Mouse (Mus musculus) E14TG2a.4 (cell line): ENCODE measurements around the gene Ccdc121.

Experiments
- H3K27me3 ChIP-seq: 2 replicates; pipeline ENCODE4 v1.6.1; 2014; ENCODE audit warnings: low read length, control low read depth; ENCODE audit not compliant: insufficient read depth
- H3K36me3 ChIP-seq: 2 replicates; pipeline ENCODE4 v1.6.1; 2014; ENCODE audit warnings: low read length, control low read depth; ENCODE audit not compliant: insufficient read depth
- H3K4me1 ChIP-seq: replicated peaks from 2 replicates; pipeline ENCODE4 v1.6.1; 2014; ENCODE audit warnings: low read depth, low read length, control low read depth
- H3K4me3 ChIP-seq: replicated peaks from 2 replicates; pipeline ENCODE4 v1.5.1; 2014; ENCODE audit warnings: mild to moderate bottlenecking, low read length
- H3K9me3 ChIP-seq: 2 replicates; pipeline ENCODE4 v1.6.1; 2014; ENCODE audit warnings: low read length, control low read depth
- CTCF ChIP-seq: conservative IDR thresholded peaks from 2 replicates; pipeline ENCODE4 v1.5.1; 2014; ENCODE audit warnings: low read length
- NANOG ChIP-seq: IDR thresholded peaks from 2 replicates; pipeline ENCODE4 v1.6.1; 2014; ENCODE audit warnings: borderline replicate concordance, low read length, mixed read lengths
- POU5F1 ChIP-seq: IDR thresholded peaks from 2 replicates; pipeline ENCODE4 v1.6.1; 2014; ENCODE audit warnings: low read length, borderline replicate concordance

Gene Ccdc121

DNA sequence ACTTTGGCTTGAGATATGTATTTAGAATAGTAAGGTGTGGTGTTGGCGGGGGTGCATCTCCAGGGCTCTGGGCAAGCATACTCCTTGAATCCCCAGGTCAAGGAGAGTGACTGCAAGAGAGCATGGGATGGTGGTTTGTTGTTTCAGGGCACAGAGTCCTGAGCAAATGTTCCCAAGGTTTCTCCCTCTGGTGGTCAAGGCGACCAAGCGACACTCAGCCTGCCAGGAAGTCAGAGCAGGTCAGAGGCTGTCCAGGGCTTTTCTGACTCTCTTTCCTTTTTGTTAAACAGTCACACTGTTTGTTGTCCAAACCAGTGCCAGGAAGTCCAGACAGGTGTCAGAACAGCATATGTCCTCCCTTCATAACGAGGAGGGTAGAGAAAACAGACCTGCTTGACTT, at the start of gene Ccdc121:
Gene Ccdc121 (minus strand): TSS at position 145 of the 400 bp plus-strand sequence.
- Histone ChIP-seq H3K4me1 (peaks cover 11% of the 10 kb centered on the region), H3K9me3 (no peaks in the 10 kb centered on the region), H3K36me3 (no peaks in the 10 kb centered on the region), H3K4me3 (peak within 1 kb of the TSS; percentile 46), H3K27me3 (peaks cover 13% of the 10 kb centered on the region)
- TF ChIP-seq NANOG: no peak

DNA sequence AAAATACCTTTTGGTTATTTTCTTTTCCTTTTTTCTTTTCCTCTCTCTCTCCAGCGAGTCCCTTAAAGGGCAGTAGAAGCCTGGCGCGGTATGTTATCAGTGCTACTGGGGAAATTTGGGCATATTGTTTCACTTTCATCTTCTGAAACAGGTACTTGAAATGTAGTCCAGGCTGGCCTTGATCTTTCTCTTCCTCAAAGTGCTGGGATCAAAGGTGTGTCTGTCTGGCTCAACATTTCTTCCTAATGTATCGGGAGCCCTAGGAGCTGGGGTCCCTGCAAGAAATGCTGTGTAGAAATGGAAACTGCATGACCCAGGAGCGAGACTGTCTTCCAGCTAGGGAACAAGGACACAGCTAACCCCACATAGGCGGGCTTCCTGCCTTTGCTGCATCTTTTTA, 49.1 kb upstream of the Ccdc121 start:
- H3K36me3 ChIP-seq: no peaks in the 10 kb centered on the region
- TF ChIP-seq CTCF: no peak
- TF ChIP-seq POU5F1: no peak
- TF ChIP-seq NANOG: no peak
- H3K27me3 ChIP-seq: peaks cover 10% of the 10 kb centered on the region; the same call in 1 of the 2 replicates
- no peaks in the 10 kb centered on the region for H3K9me3 ChIP-seq
- no peak overlapping the region for H3K4me3 ChIP-seq
- no peaks in the 10 kb centered on the region for H3K4me1 ChIP-seq

DNA sequence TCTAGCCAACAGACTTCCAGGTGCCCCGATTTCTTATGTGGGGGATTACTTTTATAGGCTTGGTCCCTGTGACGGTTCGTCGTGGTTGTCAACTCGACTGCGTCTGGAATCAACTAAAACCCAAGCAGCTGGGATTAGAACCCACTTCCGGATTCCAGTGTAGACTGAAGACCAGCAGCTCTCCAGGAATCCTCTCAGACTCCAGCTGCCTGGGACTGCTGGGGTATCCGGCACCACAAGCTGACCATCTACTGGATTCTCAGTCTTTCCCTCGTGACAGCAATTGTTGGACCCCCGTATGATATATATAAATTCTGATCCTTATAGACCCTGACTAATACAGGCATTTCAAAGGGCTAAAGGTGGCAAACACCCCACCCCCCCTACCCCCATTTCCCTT, 48.4 kb upstream of the Ccdc121 start:
- H3K4me3 ChIP-seq: no peak overlapping the region
- no peaks in the 10 kb centered on the region for H3K4me1 ChIP-seq
- no peak for TF ChIP-seq CTCF
- no peak for TF ChIP-seq POU5F1
- no peak for TF ChIP-seq NANOG
- H3K36me3 ChIP-seq: no peaks in the 10 kb centered on the region
- peaks cover 8% of the 10 kb centered on the region; the same call in 1 of the 2 replicates for H3K27me3 ChIP-seq
- H3K9me3 ChIP-seq: no peaks in the 10 kb centered on the region

DNA sequence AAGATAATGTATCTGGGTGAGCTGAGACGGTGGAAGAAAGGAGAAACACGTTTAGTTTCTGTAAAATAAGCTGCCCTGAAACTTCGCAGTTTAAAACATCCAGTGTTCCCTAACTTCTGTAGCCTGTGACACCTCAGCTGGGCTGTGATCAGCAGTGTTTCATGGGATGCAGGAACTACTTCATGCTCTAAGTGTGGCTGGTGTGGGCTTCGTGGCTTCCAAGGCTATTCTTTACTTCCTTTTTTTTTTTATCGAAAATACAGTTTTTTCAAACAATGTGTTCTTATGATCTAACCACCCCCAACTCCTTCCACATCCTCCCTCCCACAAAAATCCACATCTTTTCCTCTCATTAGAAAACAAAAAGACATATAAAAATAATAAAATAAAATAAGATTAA, 44.2 kb upstream of the Ccdc121 start:
- H3K9me3 ChIP-seq: no peaks in the 10 kb centered on the region
- no peaks in the 10 kb centered on the region for H3K4me1 ChIP-seq
- peaks cover 21% of the 10 kb centered on the region for H3K27me3 ChIP-seq
- TF ChIP-seq POU5F1 (no peak), NANOG (no peak), CTCF (no peak)
- H3K4me3 ChIP-seq: no peak overlapping the region
- no peaks in the 10 kb centered on the region for H3K36me3 ChIP-seq

DNA sequence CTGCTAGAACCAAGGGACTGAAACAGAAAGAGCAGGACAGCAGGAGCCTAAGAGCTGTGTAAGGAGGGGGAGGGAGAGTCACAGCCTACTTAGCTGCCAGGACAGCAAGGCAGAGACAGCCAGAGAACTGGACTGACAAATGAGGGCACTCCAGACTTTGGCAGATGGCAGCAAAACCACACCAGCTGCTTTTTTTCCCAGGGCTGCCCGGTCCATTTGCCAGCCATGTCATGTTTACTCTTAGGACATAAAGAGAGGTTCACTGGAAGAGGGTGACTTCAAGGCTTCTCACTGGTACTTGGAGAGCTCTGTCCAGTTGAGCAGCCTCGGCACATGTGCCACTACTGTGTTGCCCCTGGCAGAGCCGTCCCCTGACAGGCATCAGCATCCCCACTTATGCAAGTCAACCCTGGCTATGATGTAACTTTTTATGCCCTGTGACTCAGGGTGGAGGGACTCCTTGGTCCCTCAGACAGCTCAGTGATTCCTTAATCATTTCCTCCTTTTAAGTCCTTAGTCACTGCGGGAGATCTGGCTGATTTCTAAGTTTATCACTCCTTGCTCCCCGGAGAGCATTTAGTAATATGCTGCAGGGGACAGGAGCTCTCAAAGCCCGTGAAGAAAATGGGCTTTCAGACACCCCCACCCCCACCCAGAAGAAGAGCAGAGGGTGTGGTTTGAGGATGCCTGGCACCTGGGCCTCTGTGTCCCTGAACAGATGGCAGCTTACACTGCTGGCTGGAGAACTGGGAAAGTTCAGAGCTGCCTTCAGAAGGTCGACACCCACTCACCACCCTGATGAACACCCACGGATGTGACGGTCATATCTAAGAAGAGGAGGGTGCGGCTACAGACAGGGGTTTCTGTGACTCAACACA, 41.5 kb upstream of the Ccdc121 start:
- H3K4me1 ChIP-seq: no peaks in the 10 kb centered on the region
- no peak for TF ChIP-seq POU5F1
- no peak for TF ChIP-seq NANOG
- no peak for TF ChIP-seq CTCF
- H3K4me3 ChIP-seq: no peak overlapping the region
- H3K27me3 ChIP-seq: peaks cover 29% of the 10 kb centered on the region
- no peaks in the 10 kb centered on the region for H3K36me3 ChIP-seq
- no peaks in the 10 kb centered on the region for H3K9me3 ChIP-seq

DNA sequence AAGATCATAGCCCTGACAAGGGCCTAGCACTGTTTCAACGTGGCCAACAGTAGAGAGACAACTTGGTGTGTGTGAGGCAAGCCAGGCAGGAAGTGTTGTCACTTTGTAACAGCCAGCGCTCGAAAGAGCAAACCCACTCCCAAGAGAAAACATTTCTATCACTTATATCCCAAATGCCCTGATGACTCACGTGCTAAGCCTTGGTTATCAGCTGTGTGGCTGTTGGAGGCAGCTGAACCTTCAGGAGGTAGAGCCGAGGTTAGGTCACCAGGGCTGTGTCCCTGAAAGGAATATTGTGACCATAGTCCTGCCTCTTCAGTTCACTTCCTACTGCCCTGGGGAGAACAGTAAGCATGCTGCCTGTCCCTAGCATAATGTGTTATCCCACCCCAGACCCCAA, 39.6 kb upstream of the Ccdc121 start:
- H3K9me3 ChIP-seq: no peaks in the 10 kb centered on the region
- H3K36me3 ChIP-seq: no peaks in the 10 kb centered on the region
- peaks cover 34% of the 10 kb centered on the region for H3K27me3 ChIP-seq
- no peaks in the 10 kb centered on the region; the same call in 1 of the 2 replicates for H3K4me1 ChIP-seq
- no peak for TF ChIP-seq POU5F1
- TF ChIP-seq NANOG: no peak
- TF ChIP-seq CTCF: no peak
- no peak overlapping the region for H3K4me3 ChIP-seq

DNA sequence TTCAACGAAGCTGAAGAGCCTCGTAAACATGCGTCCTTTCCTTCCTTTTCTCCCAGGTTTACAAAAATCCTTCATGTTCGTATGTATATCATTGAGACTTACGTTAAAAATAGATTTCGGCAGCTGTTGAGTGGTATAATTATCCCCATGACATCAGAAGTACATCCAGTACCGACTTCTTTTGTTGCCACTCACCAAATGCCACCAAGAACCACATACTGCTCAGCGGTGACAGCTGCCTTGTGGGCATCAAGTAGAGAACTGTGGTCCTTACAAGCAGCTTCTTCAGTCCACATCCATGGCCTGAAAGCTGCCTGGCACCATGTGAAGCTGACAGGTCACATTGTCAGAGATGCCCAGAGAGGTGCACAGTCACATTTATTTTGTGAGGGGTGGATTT, 38.7 kb upstream of the Ccdc121 start:
- no peak for TF ChIP-seq CTCF
- TF ChIP-seq NANOG: no peak
- no peak for TF ChIP-seq POU5F1
- no peaks in the 10 kb centered on the region for H3K36me3 ChIP-seq
- peaks cover 3% of the 10 kb centered on the region for H3K4me1 ChIP-seq
- H3K27me3 ChIP-seq: peaks cover 34% of the 10 kb centered on the region
- no peak overlapping the region for H3K4me3 ChIP-seq
- no peaks in the 10 kb centered on the region for H3K9me3 ChIP-seq

DNA sequence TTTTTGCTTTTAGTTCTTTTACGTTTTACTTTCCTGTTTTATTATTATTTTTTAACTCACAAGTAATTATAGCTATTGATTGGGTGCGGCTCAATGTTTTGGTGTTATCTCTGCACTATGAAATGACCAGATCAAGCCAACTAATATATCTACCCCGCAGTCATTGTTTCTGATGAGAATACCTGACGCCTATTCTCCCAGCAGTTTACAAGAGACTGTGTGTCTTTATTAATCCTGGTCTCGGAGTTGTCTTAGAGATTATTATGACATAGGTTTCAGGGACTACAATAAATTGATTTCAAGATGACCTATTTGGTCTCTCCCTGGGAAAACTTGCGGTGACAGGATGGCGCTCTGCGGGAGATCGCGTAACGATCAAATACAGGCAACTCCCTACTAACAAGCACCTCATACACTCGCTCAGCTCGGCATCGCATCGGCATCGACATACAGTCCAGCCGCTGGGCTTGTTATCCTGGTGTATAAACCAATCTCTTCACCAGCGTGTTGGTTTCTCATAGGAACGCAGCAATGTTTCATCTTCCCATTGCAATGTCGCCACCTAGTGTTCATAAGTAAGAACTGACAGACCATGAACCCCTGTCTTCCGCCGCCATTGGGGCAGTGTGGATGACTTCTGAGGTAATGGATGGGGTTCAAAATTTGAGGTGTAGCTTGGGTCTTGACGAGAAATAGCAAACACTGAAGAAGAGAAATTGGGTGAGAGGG, 34.0 kb upstream of the Ccdc121 start:
- Histone ChIP-seq H3K9me3 (no peaks in the 10 kb centered on the region), H3K36me3 (no peaks in the 10 kb centered on the region), H3K4me3 (no peak overlapping the region), H3K4me1 (peaks cover 3% of the 10 kb centered on the region), H3K27me3 (peaks cover 16% of the 10 kb centered on the region; the same call in 1 of the 2 replicates)
- TF ChIP-seq NANOG (no peak), CTCF (peak; percentile 83)

DNA sequence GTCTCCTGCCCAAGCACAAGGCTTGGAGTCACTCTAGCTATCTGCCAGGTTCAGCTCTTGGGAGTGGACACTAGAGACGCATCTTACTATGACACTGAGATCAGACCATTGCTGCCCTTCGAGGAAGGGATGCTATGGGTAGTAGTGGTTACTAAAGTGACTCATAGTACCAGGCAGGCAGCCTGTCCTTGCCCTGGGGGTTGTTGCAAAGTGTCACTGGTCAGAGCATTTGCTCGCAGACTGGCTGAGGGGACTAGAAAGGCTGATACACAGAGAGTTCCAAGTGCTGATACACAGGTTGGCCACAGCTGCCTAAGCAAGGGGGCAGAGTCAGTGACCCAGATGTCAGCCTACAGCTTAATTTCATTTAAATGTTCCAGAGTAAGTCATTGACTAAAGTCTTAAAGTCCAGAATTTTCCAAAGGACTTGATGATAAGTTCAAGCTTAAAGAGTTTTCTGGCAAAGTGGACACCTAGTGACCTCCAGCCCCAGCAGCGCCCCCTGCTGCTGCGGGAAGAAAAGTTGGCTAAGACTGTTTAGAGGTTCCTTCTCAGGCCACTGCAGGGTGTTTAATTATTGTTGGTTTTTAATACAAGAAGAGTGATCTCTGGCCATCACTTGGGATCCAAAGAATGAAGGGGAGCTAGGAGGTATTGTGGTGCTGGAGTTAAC, 32.6 kb upstream of the Ccdc121 start:
- H3K4me1 ChIP-seq: peaks cover 3% of the 10 kb centered on the region
- no peak overlapping the region for H3K4me3 ChIP-seq
- no peaks in the 10 kb centered on the region for H3K36me3 ChIP-seq
- TF ChIP-seq POU5F1 (no peak), CTCF (peak; percentile 21; the same call in 1 of the 2 replicates)
- no peaks in the 10 kb centered on the region for H3K9me3 ChIP-seq
- peaks cover 8% of the 10 kb centered on the region; the same call in 1 of the 2 replicates for H3K27me3 ChIP-seq
